Mouse (Mus musculus): ENCODE measurements around the gene Rin2.

DNA sequence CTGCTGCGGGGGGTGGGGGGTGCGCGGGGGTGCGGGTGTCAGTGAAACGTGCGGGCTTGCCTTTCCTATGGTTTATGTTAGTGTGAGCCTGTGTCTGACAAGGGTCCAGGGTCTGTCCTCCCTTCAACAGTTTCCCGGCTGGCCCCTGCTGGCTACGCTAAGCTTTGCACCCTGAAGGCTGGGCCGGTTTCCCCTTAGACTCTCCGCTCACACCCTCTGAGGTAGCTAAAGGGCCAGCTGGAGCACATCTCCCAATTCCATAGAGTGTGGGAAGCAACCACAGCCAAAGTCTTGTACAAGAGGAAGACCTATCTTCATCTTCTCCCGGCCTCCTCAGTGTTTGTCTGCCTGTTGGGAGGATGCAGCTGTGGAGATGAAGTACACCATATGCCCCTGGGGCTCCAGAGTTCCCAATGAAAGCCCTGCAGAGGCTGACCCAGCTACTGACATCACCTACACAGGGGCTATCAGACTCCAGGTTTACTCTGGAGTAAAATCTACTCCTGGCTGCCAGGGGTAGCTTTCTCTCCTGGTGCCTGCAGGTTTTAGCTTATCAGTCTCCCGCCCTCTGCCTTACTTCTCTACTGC lies 19.5 kb upstream of the Rin2 start:
- TF ChIP-seq CTCF (IDR thresholded peaks at IDR 0.05; ENCODE audit: extremely low read depth, insufficient read length, insufficient replicate concordance, low read depth, low read length) (no peak), POLR2A (IDR thresholded peaks at IDR 0.05; ENCODE audit: low read depth, low read length) (no peak)

Measured in small intestine, adult 2 months (tissue).